Mouse (Mus musculus) heart, embryonic 14.5 days (tissue): ENCODE measurements around the gene Plekha8. TPM values are rescaled to one million over a fixed set of nuclear protein-coding genes. Genes with fewer than 3 reads are reported as not detected.

Experiments used
- ATAC-seq: fragments of 200-750 bp; cut with Nextera tagmentation; 2 replicates; pipeline ENCODE4 v1.8.0; 2017; ENCODE audit warnings: low read depth, moderate TSS enrichment; ENCODE audit not compliant: insufficient number of reproducible peaks, insufficient read depth, low FRiP score
- H3K27ac ChIP-seq, 2 experiments: fragments of 200-500 bp in 1 of 2; fragments of 300-500 bp in 1 of 2; sonication (generic) in 1 of 2; replicated peaks in 1 of 2; 2 replicates each; pipeline ENCODE4 v1.5.1; 2012 to 2014; ENCODE audit warnings: low read depth in 2 of 2, low read length in 2 of 2, control low read depth in 1 of 2, mild to moderate bottlenecking in 1 of 2, mixed read lengths in 1 of 2; ENCODE audit not compliant: control insufficient read depth in 1 of 2, insufficient read depth in 1 of 2
- H3K27me3 ChIP-seq: fragments of 300-500 bp; sonication (generic); 2 replicates; pipeline ENCODE4 v1.6.1; 2014; ENCODE audit warnings: mild to moderate bottlenecking, low read length, control low read depth; ENCODE audit not compliant: control insufficient read depth, insufficient read depth
- H3K36me3 ChIP-seq: fragments of 300-500 bp; sonication (generic); 2 replicates; pipeline ENCODE4 v1.6.1; 2014; ENCODE audit warnings: mild to moderate bottlenecking, control low read depth, low read length, mixed read lengths; ENCODE audit not compliant: control insufficient read depth, insufficient read depth
- H3K4me1 ChIP-seq, 2 experiments: fragments of 200-500 bp in 1 of 2; fragments of 300-500 bp in 1 of 2; sonication (generic) in 1 of 2; 2 replicates each; pipeline ENCODE4 v1.6.1; 2012 to 2014; ENCODE audit warnings: low read length in 2 of 2, control low read depth in 1 of 2, mixed read lengths in 1 of 2; ENCODE audit not compliant: control insufficient read depth in 2 of 2, insufficient read depth in 2 of 2
- H3K4me2 ChIP-seq: fragments of 300-500 bp; sonication (generic); 2 replicates; pipeline ENCODE4 v1.6.1; 2014; ENCODE audit warnings: mild to moderate bottlenecking, low read length
- H3K4me3 ChIP-seq, 2 experiments: fragments of 200-500 bp in 1 of 2; fragments of 300-500 bp in 1 of 2; sonication (generic) in 1 of 2; 2 replicates each; pipeline ENCODE4 v1.5.1; 2012 to 2014; ENCODE audit warnings: low read length in 2 of 2, mild to moderate bottlenecking in 2 of 2, control low read depth in 1 of 2, low read depth in 1 of 2, moderate library complexity in 1 of 2; ENCODE audit not compliant: control insufficient read depth in 1 of 2, insufficient read depth in 1 of 2
- H3K9ac ChIP-seq: fragments of 300-500 bp; sonication (generic); 2 replicates; pipeline ENCODE4 v1.6.1; 2014; ENCODE audit warnings: mild to moderate bottlenecking, low read length
- H3K9me3 ChIP-seq: fragments of 300-500 bp; sonication (generic); 2 replicates; pipeline ENCODE4 v1.6.1; 2016; ENCODE audit warnings: low read length, control low read depth; ENCODE audit not compliant: control insufficient read depth
- WGBS: fragments of 180-500 bp; shearing (Covaris S2); extraction: QIAGEN DNeasy Blood & Tissue Kit; methylation state at CpG from one replicate; pipeline ENCODE4 v1.1.7; 2014; 5-methylcytosine and 5-hydroxymethylcytosine counted together
- polyA plus RNA-seq: library from polyadenylated mRNA; unstranded; fragments of >200 nt; fragmentation: Nextera tagmentation; extraction: Ambion mirVana; gene quantifications from 2 replicates; pipeline ENCODE4 v1.2.1, GENCODE M21; 2014

Gene Plekha8
- polyA plus RNA-seq, 1 experiment from 2014 or later: 8.9 TPM

DNA sequence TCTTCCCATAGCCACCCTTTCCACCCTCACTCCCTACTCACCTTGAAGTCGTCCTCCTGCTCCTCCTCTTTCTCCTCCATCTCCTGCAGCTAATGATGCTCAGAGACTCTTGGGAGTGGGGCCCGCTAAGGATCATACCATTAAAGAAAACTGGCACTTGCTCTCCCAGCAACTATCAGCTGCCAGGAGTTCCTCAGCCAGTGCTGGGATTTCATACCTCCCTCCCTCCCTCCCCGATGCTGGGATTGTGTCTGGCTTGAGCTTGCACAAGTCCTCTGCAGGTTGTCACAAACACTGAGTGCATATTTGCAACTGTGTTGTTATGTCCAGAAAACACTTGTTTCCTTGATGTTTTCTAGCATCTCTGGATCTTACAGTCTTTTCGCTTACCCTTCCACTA, 2.3 kb downstream of the Plekha8 start, which contains the start of gene Fkbp14:
TSS of gene Fkbp14 (minus strand) at position 101 of the 400 bp plus-strand sequence.
- Histone ChIP-seq H3K27ac (no peak within 1 kb of the TSS), H3K4me3 (peak within 1 kb of the TSS in 1 of 2 experiments; percentile 81; a peak in 2 of 4 replicates), H3K36me3 (no peaks in the 10 kb centered on the region), H3K4me1 (peaks cover 0 to 20% of the 10 kb centered on the region in 2 experiments; a peak in 2 of 4 replicates), H3K27me3 (no peaks in the 10 kb centered on the region), H3K4me2 (peak within 1 kb of the TSS; percentile 70), H3K9ac (peak within 1 kb of the TSS; percentile 82), H3K9me3 (no peaks in the 10 kb centered on the region)
- WGBS: 76% methylated on average over 4 of the region's 4 CpGs
- ATAC-seq: no peak

DNA sequence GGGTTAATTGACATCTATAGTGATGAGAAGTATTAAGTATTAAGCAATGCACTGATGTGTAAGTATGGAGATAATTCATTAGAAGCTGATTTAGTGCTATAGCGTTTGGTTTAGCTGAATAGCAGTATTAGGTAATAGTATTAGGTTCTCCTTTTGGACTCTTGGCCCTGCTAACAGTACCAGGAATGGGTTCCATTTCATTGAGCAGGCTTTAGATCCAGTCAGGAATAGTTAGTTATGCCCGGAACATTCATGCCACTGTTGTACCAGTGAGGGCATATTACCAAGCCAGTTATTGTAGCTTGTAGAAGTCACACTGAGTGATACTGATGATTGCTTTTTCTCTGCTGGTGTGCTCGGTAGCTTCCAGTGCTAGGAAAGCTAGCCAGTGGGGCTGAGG, 2.8 kb downstream of the Plekha8 start:
- Histone ChIP-seq H3K36me3 (no peaks in the 10 kb centered on the region), H3K27me3 (no peaks in the 10 kb centered on the region), H3K27ac (no peak overlapping the region), H3K9me3 (no peaks in the 10 kb centered on the region), H3K4me3 (no peak overlapping the region), H3K4me2 (no peak overlapping the region), H3K9ac (no peak overlapping the region), H3K4me1 (peaks cover 0 to 19% of the 10 kb centered on the region in 2 experiments; a peak in 2 of 4 replicates)
- ATAC-seq: no peak
- 93% methylated on average over 3 of the region's 3 CpGs for WGBS

DNA sequence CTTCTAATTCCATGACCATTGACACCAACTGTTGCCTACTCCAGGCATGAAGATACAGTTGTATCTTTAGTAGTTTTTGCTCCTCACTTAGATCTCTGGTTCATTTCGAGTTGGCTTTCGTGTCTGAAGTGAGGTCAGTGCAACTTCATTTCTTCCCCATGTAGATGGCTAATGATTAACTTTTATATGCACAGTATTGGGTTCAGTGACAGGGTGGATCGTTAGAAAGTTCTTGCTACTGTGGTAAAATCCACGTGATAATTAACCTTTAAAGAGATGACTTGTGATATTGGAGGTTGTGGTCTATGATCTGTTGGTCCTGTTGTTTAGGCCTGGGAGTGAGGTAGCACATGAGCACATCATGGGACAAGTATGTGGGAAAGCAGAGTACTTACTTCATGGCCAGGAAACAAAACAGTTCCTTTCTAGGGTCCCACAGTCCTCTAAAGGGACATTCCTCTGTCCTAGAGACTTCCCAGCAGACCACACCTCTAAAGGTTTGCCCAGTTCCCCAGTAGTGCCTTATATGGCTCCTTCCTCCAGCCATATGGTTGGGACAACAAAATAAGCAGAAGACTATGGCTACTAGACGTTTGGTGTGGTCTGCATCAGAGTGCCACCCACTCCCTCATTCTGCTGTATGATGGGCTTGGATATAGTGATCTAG, 5.9 kb downstream of the Plekha8 start:
- no peaks in the 10 kb centered on the region for H3K36me3 ChIP-seq
- H3K4me2 ChIP-seq: no peak overlapping the region
- H3K27ac ChIP-seq: no peak overlapping the region
- peaks cover 0 to 8% of the 10 kb centered on the region in 2 experiments; a peak in 2 of 4 replicates for H3K4me1 ChIP-seq
- no peak overlapping the region for H3K9ac ChIP-seq
- no peak overlapping the region for H3K4me3 ChIP-seq
- 84% methylated on average over 5 of the region's 5 CpGs for WGBS
- ATAC-seq: no peak
- H3K27me3 ChIP-seq: no peaks in the 10 kb centered on the region
- 0 out of 2 replicates have a peak, but pooled peaks cover 3% of the 10 kb centered on the region for H3K9me3 ChIP-seq

DNA sequence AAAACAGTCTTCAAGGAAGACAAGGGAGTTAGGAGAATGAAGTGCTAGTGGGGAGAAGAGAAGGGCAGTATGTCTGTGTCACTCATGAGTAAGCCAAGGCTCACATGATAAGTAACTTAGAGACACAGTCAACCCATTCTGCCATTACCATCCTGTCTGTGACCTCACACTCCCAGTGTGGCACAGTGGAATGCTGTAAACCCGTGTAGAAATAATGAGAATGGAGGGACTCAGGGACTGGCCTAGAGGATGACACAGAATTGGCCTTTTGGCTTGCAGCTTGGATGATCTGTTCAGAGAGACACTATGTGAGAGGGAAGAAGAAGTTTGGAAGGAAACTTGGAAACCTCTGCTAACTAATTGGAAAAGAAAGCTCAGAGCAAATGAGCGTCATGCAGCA, 8.0 kb downstream of the Plekha8 start:
- Histone ChIP-seq H3K9ac (no peak overlapping the region), H3K9me3 (0 out of 2 replicates have a peak, but pooled peaks cover 3% of the 10 kb centered on the region), H3K4me1 (no peaks in the 10 kb centered on the region), H3K4me3 (no peak overlapping the region), H3K4me2 (no peak overlapping the region), H3K36me3 (no peaks in the 10 kb centered on the region), H3K27ac (no peak overlapping the region), H3K27me3 (no peaks in the 10 kb centered on the region)
- 77% methylated on average over 2 of the region's 2 CpGs for WGBS
- ATAC-seq: no peak

DNA sequence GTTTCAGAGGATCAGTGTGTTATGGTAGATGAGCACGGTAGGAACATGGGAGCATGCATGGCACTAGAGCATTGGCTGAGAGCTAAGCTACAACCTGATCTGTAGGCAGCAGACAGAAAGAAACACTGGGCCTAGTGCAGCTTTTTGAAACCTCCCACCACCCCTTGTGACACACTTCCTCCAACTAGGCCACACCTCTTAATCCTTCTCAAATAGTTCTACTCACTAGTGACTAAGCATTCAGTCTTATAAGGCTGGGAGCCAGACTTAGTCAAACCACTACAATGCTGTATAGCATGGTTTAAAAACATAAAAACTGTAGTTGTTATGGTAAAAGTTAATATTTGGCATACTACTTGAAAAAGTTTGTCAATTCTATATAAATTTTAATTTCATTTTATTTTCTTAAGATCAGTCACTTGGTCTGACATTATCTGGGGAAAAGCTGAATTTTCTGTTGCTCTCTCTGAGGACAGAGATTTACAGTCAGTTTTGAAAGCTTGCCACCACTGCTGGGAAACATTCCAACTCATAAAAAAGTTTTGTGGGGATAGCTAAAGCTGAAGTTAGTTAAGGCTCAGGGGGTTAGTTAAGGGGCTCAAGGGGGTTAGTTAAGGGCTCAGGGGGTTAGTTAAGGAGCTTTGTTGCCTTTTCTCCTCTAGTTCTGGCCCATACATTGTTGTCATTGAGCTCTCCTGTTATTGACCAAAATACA, 9.2 kb downstream of the Plekha8 start:
- 97% methylated on average over 1 of the region's 1 CpGs for WGBS
- no peak for ATAC-seq
- no peak overlapping the region for H3K4me3 ChIP-seq

DNA sequence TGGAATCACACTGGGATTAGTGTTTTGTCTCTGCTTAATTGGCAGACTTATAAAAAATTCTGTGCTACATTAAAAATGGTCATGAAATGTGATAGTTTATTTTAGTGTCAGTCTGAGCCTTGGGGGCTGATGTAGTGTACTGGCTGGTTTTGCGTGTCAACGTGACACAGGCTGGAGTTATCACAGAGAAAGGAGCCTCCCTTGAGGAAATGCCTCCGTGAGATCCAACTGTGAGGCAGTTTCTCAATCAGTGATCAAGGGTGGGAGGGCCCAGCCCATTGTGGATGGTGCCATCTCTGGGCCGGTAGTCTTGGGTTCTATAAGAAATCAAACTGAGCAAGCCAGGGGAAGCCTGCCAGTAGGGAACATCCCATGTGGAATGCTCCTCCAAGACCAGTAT, 11.3 kb downstream of the Plekha8 start:
- no peak for ATAC-seq
- H3K4me2 ChIP-seq: no peak overlapping the region
- H3K36me3 ChIP-seq: no peaks in the 10 kb centered on the region
- no peaks in the 10 kb centered on the region for H3K27me3 ChIP-seq
- H3K9me3 ChIP-seq: 0 out of 2 replicates have a peak, but pooled peaks cover 3% of the 10 kb centered on the region
- H3K9ac ChIP-seq: no peak overlapping the region
- H3K27ac ChIP-seq: no peak overlapping the region
- no peaks in the 10 kb centered on the region for H3K4me1 ChIP-seq
- WGBS: 52% methylated on average over 4 of the region's 4 CpGs
- H3K4me3 ChIP-seq: no peak overlapping the region

More for the DNA sequence above, 9.2 kb downstream of the Plekha8 start:
- no peak overlapping the region for H3K9ac ChIP-seq
- H3K4me2 ChIP-seq: no peak overlapping the region
- H3K27ac ChIP-seq: no peak overlapping the region
- no peaks in the 10 kb centered on the region for H3K4me1 ChIP-seq
- H3K27me3 ChIP-seq: no peaks in the 10 kb centered on the region
- H3K9me3 ChIP-seq: 0 out of 2 replicates have a peak, but pooled peaks cover 3% of the 10 kb centered on the region
- no peaks in the 10 kb centered on the region for H3K36me3 ChIP-seq

DNA sequence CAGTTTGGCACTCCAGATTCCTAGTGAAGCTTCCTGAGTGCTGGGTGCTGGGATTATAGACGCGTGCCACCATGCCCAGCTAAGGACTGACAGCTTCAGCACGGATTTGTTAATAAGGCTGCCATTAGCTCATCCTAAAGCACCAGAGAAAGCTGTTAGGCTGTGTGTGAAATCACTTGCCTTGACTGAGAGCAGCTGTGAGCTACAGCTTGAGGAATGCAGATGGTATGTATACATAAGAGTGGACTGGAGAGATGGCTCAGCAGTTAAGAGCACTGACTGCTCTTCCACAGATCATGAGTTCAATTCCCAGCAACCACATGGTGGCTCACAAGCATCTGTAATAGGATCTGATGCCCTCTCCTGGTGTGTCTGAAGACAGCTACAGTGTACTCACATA, 22.5 kb downstream of the Plekha8 start:
- ATAC-seq: no peak
- WGBS: 66% methylated on average over 3 of the region's 3 CpGs

More for the DNA sequence above, 22.5 kb downstream of the Plekha8 start:
- Histone ChIP-seq H3K4me1 (no peaks in the 10 kb centered on the region; a peak in 1 of 4 replicates), H3K4me2 (no peak overlapping the region), H3K9me3 (no peaks in the 10 kb centered on the region), H3K27ac (no peak overlapping the region), H3K9ac (no peak overlapping the region), H3K4me3 (no peak overlapping the region), H3K27me3 (no peaks in the 10 kb centered on the region), H3K36me3 (peaks cover 33% of the 10 kb centered on the region)
